Mouse (Mus musculus) monocyte, adult 2 months (primary cell): Measurements from ENCODE around the gene Cdh13.

Experiments
- DNase-seq, 2 experiments: peaks; one replicate each; pipeline ENCODE4 v3.0.0; 2022; ENCODE audit warnings: low spot score in 2 of 2, low read depth in 1 of 2

Cdh13 gene

DNA sequence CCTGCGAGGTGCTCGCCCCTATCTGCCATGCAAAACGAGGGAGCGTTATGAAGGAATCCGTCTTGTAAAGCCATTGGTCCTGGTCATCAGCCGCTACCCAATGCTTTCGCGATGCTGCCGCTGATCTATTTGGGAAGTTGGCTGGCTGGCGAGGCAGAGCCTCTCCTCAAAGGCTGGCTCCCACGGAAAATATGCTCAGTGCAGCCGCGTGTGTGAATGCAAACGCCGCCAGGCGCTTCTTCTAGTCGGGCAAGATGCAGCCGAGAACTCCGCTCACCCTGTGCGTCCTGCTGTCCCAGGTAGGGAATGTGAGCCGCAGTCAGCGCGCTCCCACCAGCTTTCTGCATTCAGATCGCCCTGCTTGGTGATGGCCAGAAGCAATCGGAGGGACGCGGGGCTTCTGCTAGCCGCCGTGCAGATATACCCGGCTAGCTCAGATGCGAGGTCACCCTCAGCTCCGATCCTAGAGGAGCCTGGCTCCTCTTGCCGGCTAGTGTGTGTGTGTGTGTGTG lies at the start of gene Cdh13:
TSS of gene Cdh13 (plus strand) at position 134 of the 512 bp plus-strand sequence.
- DNase-seq, result no peak

DNA sequence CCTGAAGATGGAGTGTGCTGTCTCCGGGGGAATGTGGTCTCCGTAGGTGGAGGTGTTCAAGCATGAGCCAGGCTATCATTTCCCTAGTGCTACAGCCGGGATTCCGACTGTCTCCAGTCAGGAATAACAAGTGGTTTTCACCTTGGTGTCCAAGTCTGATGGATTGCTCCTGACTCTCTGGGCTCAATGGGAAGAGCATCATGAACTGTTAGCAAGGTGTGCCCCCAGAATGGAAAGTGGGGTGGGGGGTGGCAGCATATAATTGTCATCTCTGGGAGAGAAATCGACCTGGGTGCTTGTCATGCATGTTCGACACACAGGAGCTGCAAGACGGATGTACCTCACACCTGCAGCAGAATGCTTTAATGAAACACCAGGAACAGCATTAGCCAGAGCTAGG lies 47.9 kb upstream of the Cdh13 start:
- no peak for DNase-seq

DNA sequence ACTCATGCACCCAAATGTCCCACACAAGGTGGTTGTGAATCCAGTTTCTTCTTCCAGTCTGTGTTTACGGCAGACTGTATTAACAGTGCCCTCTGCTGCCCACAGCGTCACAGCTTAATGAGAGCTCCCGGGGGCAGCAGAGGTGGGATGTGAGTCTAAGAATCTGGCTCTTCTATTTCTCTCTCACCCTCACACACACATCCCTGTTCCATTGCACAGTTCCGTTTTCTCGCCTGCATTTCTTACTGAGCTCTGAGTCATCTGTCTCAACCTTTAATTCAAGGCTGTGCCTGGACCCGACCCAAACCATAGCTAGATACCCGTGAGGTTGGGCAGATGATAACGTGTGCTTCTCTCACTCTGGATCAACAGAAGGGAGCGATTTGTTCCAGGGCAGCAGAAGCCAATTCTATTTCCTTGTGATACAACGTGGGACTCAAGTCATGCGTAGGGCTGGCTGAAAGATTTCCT lies 46.3 kb upstream of the Cdh13 start:
- DNase-seq, result no peak

DNA sequence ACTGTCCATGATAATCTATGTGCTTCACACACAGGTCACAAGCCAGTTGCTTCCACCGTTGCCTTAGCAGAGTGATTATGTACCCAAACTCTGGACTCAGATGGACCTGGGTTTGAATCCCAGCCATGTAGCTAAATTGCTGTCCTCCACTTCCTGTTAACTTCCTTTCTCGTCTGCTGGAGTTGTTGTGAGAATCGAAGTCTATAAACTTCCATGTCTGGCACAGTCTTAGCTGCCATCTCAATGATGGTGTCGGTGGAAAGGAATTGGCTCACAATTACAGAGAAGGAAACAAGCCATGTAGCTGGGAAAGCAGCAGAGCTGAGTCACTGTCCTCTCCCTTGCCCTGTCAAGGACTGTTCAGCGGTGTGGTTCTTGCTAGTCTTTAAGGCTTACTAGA lies 45.4 kb upstream of the Cdh13 start:
- no peak for DNase-seq

DNA sequence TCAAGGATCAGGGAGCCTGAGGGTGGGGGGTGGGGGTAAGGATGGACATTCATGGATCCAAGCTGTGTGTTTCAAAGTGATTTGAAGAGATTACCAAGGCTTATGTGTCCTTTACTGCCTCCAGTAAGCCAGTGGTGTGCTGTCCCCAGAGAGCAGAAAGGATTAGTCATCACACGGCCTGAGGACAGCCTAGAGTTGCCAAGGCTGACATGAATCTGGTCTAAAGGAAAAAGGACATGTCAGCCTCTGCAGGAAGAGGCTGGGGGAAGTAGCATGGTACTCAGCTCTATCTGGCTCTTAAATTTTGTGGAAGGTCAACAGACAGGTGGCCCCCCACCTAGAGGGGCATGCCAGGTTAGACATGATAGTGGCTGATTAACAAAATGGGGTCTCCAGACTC lies 44.3 kb upstream of the Cdh13 start:
- no peak for DNase-seq

DNA sequence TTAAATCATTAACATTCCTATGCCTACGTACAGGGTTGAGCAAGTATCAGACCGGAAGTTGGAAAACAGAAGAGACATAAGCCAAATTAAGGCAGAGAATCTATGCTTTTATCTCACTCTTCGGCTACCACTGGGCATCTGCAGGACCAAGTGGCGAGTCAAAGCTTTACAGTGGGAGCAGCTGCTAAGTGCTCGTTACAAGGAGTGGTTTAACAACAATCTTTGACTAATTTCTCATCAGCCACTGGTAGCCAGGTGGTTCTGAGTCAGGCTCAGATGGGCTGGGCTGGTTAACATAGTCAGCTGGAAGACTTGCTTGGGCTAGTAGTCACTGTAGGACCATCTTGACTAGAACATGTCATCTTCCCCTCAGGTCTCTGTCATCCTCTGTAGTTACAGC lies 34.2 kb upstream of the Cdh13 start:
- DNase-seq, result no peak

DNA sequence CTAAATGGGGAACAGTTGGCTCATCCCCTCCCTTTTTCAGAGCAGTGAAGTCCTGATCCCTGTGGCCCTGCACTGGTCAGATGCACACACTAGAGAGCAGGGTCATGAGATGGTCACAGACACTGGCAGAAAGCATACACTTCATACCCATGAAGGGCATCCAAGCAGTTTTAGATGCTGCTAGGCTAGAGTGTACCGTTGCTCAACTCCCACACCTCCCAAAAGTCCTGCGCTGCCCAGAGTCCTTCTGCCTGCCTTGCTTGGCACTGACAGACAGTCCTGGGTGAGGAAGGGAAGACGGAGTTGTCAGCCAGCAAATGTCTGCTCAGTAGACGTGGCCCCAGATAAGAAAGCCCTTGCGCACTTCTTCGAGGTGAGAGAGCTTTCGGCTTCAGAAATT lies 33.6 kb upstream of the Cdh13 start:
- no peak for DNase-seq

DNA sequence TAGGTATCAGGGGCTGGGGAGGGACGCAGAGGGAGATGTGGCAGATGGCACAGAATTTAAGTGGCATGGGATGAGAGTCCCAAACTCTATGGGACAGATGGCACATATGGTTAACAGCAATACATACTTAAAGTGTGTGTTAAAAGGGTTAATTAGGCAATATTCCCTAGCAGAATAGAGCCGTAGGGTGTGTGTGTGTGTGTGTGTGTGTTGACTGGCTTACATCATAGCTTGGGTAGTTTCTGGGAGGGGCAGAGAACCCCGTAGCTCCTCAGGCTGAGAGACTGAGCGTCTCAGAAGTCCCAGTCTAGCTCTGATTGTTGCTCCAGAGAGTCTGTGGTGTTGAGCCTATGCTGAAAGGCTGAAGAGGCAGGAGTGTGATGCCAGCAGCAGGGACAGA lies 20.4 kb upstream of the Cdh13 start:
- DNase-seq, result no peak

DNA sequence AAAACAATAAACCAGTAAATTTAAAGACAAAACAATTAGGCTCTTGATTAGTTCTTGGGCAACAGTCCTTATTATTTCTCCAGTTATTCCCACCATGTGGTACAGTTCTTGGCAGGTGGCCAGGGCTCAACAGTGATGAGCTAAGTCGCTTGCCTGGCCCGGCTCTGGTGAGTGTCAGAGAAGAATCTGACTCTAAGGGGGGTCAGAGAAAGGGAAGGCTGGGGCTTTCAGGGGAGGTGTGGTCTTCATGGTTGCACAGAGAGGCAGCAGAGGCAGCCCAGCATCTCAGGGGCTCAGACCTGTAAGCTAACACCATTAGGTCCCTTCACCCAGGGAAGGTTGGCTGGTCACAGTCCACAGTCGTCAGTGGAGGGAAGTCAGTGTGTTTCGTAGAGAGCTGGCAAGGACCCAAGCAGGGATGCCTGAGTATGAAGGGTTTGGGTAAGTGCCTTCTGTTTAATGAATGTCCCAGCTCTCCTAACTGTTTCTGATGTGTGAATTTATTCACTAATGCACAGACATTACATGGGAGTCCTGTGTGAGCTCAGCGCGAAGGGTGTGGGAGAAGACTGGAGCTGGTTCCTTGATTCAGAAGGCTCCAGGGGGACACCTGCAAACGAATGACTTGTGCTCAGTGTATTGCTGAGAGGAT lies 12.7 kb upstream of the Cdh13 start:
- no peak for DNase-seq

DNA sequence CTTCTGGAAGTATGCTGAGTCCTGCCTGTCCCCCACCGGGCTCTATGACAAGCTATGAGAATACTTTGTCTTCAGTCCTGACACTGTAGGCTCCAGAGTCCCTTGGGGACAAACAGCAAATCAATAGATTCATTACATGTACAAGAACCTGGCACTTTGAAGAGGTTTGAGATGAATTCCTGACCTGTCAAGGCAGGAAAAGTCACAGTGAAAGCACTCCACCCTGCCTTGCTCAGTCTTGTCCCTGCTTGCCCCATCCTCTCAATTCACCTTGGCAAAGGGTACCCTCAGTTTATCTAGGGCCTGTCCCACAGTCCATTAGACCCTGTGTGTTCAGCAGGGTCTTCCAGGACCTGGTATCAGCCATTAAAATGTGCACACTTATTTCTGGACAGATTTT lies 11.0 kb upstream of the Cdh13 start:
- DNase-seq, result no peak

DNA sequence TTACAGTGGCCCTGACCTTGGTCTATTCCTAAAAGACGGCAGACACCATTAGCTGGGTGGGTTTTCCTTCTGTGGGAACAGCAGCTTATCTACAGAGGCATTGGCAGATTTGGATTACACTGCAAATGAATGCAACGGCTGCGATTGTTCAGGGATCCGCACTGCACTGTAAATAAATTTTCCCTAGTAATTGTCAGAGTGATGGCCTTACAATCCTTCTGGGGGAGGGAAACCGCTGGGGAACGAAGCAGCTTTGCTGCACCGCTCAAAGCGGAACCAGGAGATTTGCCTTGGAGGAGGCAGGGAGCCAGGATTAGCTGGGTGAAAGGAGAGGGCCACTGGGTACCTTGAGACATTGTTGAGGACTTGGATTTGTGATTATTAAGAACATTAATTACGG lies 9.3 kb upstream of the Cdh13 start:
- DNase-seq, result no peak

DNA sequence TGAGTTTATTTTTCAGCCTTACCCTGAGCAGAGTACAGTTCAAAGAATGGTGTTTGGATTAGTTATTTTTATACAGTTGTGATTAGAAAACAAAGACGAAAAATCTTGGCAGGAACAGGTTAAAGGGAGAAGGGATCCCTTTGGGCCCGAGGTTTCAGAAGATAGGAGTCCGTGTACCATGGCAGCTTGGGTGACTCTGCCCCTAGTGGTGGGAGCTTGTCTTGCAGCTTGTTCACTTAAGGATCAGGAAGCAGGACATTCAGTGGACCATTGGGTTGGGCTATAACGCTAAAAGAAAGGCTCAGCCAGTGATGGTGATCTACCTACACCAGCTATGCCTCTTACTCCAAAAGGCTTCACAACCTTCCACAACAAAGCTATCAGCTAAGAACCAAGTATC lies 8.8 kb upstream of the Cdh13 start:
- no peak for DNase-seq

DNA sequence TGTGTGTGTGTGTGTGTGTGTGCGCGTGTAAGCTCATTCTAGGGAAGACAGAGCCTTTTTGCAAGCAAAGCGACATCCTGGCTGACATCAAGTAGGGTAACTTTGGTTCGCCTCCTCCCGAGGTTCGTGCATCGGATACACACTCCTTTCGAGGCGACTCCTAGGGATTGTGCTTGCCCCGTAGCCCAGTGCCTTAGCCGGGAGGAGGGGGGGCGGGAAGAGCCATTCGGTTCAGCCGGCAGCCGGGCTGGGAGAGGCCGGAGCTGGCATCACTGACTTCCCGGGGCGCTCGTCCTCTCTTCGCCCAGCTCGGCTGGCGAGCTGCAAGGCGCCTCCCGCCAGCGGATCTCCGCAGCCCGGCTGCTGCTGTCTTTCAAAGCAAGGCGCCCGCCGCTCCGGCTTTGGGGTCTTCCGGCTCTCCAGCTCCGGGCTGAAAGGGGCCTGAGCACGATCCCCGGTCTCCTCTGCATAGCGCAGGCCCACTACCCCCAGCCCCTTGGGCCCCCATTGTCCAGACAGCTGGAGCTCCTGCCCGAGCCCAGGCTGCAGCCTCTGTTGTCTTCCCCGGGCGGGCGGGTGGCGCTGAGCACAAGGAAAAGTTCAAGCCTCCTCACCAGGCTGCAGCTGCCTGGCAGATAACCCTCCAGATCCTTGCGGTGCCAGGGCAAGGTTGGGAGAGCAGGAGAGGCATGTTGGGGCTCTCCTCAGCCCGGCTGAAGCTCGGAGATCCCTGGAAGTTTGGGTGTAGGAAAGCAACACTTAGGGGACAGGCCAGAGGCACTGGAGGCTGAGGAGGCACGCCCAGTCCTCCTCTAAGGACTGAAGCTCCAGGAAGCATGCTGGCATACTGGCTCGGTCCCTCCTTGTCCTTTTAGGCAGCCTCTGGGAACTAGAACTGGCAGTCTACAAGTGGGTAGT lies 838 bp downstream of the Cdh13 start:
- no peak for DNase-seq

DNA sequence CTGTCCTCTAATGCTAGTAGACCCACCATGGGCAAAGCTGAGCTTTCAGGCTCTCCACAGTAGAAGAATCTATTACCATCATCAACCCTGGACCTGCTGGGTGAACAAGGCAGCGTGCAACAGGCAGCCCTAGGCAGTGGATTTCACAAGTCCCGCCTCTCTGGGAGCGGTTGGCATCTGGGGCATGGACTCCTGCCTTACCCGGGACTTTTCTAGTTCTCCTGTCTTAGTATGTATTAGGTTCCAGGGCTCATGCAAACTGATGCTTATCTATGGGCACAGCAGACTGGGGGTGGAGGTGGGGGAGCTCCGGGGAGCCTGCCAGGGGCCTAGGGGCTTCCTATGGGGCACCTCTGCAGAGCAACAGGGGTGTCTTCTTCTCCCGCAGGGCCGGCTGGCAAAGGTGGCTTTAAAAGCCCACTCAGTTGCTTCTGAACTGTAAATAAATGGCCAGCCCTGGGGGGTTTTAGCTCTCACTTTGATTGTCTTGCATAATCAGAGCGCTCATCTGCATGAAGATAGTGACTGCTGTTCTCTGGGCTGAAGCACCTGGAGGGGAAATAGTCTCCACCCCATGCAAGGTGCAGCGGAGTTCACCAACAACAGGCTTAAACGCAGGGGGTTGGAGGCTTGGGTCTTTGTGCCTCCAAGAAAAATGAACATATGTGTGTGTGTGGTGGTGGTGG lies 2.2 kb downstream of the Cdh13 start:
- DNase-seq, result no peak

DNA sequence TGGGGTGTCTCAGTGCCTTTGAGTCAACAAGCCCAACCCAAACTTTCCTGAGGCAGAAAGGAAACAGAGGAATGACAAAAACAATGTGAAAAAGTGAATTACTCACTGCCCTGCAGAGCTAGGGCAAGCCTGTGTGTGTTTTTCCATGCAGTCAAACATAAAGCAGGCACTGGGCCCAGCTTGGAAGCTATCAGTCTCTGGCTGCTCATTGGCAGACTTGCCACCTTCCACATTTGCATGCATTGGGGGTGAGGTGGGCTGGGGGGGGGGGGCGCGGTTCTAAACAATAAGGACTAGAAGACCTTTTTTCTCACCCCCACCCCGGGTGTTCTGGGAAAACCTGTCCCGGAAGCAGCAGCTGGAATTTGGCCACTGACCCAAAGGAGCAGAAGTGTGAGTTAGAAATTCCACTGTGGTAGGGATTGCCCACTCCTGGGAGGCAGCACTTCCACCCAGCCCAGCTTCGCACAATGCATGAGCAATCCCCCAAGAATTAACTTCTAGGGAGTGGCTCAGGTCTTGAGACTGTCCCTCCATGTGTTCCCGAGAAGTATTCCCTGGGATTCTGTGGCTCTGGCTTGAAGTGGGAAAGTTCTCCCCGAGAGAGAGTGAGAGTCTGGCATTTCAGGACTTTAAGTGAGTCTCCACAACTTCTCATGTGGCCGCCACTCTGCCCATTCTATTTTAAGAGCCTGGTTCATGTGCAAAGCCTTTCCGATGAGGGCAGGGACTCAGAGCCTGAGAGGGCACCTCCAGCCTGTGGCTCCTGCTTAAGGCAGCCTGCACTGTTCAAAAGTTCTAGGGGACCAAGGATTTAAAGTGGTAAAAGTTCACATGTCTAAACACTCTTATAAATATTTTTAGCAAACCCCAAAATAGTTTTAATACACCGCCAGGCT lies 3.0 kb downstream of the Cdh13 start:
- DNase-seq, result no peak

DNA sequence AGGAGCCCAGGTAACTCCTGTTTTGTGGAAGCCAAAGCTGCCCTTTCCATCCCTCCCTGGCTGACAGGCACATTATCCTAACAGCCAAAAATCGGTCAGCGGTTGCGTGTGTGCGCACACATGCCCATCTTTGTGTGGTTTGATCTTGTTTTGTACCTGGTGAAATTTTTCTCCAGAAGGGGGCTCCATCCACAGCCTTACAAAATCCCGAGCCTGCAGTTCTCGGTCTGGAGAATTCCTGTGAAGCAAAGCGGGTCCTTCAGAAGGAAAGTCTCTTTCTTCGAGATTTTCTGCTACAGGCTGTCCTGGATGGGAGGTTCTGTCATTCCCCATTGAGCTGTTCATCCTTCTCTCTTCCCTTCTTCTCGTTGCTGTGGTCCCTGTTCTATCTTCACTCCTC lies 4.0 kb downstream of the Cdh13 start:
- DNase-seq, result no peak

DNA sequence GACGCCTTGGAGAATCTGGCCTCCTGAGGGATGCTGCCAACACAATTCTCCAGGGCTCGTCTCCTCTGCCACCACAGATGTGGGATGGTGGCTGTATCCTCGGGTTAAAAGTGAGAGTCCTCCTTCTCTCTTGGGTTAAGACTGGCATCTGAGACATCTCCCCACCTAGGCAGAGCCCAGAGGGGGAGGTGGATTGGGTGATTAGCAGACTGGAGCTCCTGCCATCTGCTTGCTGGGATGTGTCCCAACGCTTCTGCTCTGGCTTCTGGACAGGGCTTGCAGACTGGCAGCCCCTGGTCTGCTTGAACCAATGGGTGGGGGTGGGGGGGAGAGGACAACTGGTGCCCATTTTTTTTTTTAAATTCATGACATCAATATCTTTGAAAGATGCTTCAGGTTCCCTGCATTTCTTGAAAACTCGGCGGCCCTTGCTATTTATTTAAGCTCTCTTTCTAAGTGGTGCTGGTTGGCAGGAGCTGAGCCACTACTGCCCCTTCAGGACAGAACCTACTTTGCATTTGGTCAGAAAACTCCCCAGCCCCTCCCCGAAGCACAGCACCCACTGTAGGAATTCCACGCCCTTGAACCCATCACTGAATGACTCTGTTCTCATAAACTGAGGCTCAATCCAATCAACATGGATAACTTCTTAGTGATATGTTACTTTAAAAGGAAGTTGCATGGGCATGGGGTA lies 4.9 kb downstream of the Cdh13 start:
- no peak for DNase-seq

DNA sequence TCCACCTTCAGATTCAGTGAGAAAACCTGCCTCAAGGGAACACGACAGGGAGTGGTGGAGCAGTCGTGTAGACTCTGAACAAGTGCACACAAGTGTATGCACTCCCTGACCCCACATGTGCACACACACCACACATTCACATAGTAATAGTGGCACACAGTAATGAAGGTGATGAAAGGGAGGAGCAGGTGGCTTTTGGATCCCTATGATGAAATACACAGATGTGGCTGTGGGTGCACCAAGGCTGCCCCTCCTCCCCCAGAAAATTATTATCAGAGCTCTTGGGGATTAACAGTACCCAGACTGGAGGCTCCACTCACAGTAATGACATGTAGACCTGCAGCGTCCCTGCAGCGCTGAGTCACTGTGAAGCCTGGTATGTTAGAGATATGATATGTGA lies 5.6 kb downstream of the Cdh13 start:
- DNase-seq, result no peak

DNA sequence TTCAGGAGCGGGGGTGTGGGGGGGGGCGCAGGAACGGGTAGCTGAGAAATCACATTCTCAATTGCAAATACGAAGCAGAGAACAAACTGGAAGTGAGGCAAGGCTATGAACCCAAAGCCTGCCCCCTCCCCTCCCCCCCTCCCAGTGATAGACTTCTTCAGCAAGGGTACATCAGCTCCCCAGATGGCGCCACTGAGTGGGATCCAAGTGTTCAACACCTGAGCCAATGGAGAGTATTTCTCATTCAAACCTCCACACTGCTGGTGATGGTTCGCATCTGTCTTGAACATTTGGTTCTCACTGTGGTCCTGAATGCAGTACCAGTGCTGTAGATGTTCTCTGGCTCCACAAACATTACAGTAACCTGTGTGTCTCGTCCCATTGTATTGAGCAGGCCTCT lies 6.0 kb downstream of the Cdh13 start:
- DNase-seq, result no peak

DNA sequence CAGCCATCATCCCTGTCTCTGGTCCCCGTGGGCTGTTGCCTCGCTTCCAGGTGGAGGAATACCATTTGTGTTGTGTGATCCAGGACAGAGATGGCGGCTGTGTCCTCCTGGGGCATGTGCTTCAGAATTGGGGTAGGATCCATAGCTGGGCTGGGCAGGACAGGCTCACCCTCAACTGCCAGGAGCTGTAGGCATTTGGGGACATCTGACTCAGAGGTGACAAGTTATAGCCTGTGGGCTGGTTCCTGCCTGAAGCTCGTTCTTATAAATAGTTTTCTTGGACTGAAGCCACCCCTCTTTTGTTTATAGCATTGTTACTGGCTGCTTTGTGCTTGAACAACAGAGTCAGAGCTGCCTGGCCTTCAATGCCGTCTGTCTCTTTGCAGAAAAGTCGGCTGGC lies 6.7 kb downstream of the Cdh13 start:
- DNase-seq, result no peak
